Mouse (Mus musculus): ENCODE measurements around the gene Gapdh.

Gapdh gene

DNA sequence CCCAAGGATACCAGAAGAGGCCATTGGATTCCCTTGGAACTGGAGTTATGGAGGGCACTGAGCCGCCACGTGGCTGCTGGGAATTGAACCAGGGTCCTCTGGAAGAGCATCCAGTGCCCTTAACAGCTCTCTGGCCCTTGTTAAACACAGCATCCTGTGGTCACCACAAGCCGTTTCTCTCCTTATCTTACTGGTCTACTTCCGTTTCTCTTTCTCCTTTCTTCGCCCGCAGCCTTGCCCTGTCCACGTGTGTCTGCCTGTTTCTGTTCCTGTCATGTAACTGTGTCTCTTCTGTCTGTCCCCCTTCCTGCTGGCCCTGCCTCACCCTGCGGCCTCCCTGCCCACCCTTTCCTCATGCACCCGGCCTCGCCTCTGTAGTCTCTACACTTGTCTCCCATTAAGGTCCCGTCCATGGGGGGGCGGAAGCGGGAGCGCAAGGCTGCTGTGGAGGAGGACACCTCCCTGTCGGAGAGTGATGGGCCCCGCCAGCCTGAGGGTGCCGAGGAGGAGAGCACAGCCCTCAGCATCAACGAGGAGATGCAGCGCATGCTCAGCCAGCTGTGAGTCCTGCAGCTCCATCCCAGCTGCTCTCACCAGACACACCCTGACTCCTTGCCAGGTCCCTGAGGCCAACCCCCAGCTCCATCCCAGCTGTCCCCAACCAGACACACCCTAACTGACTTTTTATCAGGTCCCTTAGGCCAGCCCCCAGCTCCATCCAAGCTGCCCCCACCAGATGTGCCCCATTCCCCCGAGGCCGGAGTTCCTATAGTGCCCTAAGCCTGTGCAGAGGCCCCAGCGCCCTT lies 13.9 kb downstream of the Gapdh start:
- no peak for DNase-seq (ENCODE audit: extremely low spot score, low read depth, low spot score)

DNA sequence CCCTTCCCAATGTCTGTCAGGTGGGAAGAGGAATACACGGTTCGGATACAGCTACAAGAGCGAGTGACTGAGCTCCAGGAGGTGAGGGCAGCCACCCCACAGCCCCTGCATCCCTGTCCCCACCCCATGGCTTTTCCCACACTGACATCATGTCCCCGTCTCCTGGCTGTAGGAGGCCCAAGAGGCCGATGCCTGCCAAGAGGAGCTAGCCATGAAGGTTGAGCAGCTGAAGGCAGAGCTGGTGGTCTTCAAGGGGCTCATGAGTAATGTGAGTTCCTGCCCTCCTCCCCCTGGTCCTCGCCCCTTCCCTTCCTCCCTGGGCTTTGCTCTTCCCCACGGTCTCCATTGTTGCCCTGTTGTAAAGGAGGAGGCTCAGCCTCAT lies 16.7 kb downstream of the Gapdh start:
- DNase-seq (ENCODE audit: extremely low spot score, low read depth, low spot score) = no peak

- no peak for DNase-seq (ENCODE audit: extremely low spot score, low read depth, low spot score)
These were observed 17.2 kb downstream of the Gapdh start for GRCm38 (mm10) chr6:125148926-125149568.

DNA sequence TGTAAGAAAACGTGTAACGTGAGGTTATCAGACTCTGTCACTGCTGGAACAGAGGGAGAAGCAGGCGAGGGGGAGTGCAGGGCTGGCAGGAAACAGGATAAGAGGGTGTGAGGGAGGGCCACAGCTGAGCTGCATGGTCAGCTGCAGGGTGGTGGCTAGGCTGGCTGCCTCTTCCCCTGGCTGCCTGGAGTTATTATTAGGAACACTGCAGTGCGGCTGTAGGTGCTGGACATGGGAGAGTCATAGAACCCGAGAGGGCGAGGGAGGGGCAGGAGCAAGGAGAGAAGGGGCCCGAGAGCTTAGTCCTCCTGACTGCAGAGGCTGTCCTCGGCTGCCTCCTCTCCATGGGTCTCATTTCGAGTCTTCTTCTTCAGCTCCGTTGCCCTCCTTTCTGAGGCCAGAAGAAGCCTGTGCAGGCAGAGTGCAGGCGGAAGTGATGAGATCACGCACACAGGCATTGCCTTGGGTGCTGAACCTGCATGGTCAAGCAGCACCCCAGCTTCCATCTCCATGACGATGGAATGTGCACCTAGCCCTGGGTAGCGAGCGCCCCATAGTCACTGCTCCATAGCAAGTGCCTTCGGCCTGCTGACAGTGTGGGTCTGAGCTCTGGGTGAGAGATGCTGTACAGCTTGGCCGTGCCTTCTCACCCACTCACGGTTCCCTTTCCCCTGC lies 17.9 kb downstream of the Gapdh start:
- DNase-seq (ENCODE audit: extremely low spot score, low read depth, low spot score) = no peak

- DNase-seq (ENCODE audit: extremely low spot score, low read depth, low spot score) = no peak
These were observed 18.9 kb downstream of the Gapdh start for GRCm38 (mm10) chr6:125147329-125147728.

GRCm38 (mm10) chr6:125146797-125147196 lies 19.5 kb downstream of the Gapdh start:
- DNase-seq (ENCODE audit: extremely low spot score, low read depth, low spot score) = no peak

- DNase-seq (ENCODE audit: extremely low spot score, low read depth, low spot score) = no peak
These were observed 20.1 kb downstream of the Gapdh start for GRCm38 (mm10) chr6:125146148-125146547.

DNA sequence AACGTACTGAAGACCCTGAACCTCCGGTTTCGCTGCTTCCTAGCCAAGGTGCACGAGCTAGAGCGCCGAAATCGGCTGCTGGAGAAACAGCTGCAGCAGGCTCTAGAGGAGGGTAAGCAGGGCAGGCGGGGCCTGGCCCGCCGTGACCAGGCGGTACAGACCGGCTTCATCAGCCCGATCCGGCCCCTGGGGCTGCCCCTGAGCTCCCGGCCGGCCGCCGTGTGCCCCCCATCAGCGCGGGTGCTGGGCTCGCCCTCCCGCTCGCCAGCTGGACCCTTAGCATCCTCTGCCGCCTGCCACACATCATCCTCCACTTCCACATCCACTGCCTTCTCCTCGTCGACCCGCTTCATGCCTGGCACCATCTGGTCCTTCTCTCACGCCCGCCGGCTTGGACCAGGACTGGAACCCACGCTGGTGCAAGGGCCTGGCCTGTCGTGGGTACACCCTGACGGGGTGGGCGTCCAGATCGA lies 20.8 kb downstream of the Gapdh start:
- no peak for DNase-seq (ENCODE audit: extremely low spot score, low read depth, low spot score)

GRCm38 (mm10) chr6:125145001-125145400 lies 21.3 kb downstream of the Gapdh start, which contains the start of gene Iffo1:
Gene Iffo1, plus strand, starts transcription at chr6:125145241.
- DNase-seq (ENCODE audit: extremely low spot score, low read depth, low spot score) = no peak

DNA sequence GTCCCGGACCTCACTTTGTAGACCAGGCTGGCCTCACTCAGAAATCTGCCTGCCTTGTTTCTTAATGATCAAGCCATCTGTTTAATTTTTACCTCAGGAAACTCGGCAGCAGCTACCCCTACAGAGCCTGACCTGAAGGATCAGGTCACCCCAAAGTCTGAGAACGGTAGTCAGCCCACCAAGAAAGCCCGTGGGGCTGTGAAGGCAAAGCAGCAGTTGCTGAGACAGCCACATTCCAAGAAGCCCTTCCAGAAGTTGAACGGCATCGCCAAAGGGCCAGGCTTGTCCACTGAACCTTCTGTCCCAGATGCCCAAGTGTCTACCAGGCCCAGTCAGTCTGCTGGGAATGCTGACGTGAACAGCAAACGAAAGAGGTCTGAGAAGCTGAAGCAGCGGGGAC lies 22.4 kb downstream of the Gapdh start:
- DNase-seq (ENCODE audit: extremely low spot score, low read depth, low spot score) = no peak

DNA sequence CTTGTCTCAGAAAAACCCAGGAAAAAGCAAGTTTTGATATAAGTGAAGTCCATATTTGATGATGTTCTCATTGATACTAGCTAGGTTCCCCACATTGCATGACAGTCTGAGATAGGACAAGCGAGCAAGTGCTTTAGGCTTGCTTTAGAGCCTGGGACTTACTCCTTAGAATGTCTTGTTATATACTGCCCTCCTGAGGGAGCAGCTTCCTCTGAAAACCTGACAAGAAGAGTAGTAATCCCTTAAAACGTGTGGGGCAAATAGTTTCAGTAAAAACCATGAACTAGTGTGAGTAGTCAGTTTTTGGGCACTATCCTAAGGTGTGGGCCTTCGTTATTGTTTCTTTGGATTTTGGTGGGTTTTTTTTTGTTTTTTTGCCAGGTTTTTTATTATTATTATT lies 23.1 kb downstream of the Gapdh start:
- DNase-seq (ENCODE audit: extremely low spot score, low read depth, low spot score) = no peak

DNA sequence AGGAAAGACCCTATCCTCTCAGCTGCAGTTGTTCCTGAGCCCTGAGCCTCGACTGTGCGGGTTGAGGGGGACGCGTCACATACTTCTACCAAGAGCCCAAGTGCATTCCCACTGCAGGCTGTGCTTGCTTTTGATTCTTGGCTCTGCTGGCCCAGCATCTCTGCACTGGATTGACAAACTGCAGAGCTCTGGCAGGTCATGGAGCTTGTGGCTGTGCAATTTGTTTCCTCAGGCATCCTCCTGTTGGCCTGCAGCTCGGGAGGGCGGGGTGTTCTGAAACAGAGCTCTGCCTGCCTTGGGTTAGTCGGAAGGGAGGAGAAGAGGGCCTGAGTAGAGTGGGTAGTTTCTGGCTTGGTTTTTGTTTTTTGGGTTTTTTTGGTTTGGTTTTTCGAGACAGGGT lies 23.8 kb downstream of the Gapdh start:
- DNase-seq (ENCODE audit: extremely low spot score, low read depth, low spot score) = no peak

- no peak for DNase-seq (ENCODE audit: extremely low spot score, low read depth, low spot score)
These were observed 26.5 kb downstream of the Gapdh start for GRCm38 (mm10) chr6:125139747-125140146.

DNA sequence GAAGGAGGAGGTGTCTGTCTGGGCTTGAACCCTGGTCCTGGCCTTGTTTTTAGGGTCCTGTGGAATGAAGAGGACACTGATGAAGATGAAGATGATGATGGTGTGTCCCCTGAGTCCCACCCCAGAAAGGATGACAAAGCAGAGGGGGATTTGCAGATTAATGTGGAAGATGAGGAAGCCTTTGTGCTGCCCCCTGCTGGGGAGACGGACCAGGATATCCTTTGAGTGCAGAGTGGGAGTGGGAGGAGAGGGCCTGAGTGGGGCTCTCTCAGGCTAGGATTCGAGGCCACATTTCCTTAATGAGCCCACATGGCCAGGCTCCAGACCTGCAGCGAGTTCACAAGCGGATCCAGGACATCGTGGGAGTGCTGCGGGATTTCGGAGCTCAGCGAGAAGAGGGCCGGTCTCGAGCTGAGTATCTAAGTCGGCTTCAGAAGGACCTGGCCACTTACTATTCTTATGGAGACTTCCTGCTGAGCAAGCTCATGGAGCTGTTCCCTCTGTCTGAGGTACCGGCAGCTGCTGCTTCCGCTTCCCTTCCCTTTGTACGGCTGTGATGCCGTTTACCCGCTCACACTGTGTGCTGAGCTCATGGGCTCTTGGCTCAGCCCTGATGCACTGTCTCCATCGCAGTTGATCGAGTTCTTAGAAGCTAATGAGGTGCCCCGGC lies 29.1 kb downstream of the Gapdh start:
- no peak for DNase-seq (ENCODE audit: extremely low spot score, low read depth, low spot score)

DNA sequence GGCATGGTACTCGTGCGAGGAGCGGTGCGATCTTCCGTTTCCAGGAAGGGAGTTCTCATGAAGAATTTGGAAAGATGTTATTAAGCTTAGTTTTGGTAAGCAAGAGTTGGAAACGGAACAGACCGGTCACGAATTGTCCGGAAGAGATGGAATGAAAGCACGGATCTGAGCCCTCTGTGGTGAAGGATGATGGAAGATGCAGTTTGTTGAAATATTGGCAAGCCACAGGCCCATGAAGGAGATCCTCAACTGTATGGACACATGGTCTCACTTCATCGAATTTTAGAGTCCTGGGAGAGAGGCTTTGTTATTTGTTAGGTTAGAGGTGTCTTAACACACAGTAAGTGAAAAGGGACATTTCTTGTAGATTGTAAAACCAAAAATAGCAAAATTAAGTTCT lies 33.8 kb downstream of the Gapdh start:
- DNase-seq (ENCODE audit: extremely low spot score, low read depth, low spot score) = no peak

- DNase-seq (ENCODE audit: extremely low spot score, low read depth, low spot score) = peak; percentile 81
These were observed 34.7 kb downstream of the Gapdh start, which contains the start of gene Nop2 for GRCm38 (mm10) chr6:125131302-125132156. Gene Nop2, plus strand, starts transcription at chr6:125131909.

DNA sequence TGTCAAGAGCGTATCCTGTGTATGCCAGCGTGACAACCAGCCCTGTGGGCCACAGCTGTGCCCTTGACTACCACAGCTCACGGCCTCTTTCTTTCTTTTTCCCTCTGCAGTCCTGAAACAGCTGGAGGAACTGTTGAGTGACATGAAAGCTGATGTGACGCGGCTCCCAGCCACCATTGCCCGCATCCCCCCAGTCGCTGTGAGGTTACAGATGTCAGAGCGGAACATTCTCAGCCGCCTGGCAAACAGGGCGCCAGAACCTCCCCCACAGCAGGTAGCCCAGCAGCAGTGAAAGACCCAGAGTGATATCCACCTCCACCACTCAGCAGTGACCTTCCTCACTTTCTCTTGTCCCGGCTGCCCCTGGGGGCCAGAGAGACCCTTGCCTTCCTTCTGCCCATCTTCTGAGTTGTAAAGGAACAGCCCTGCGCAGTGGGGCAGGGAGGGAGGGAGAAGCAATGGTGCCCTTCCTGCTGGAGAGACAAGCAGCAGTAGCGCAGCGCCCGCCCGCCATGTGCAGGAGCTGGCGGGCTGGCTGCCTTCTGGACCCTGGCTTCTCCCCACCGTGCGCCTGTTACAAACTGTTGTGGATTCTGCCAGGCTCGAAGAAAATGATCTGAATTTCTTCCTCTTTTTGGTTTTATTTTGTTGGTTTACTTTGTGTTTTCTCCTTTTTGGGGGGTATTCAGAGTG lies 36.4 kb downstream of the Gapdh start:
- DNase-seq (ENCODE audit: extremely low spot score, low read depth, low spot score) = no peak

DNA sequence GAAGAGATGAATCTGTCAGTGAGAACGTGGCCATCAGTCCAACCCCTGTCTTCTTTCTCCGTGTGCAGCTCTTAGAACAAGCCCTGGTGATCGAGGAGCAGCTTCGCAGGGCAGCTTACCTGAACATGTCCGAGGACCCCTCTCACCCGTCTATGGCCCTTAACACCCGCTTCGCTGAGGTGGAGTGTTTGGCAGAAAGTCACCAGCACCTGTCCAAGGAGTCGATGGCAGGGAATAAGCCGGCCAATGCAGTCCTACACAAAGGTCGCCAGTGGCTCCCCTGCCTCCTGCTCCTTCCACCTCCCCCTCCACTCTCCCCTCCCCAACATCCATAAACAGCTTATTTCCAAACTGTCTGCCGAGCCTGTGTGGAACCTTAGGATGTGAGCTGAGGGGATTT lies 37.5 kb downstream of the Gapdh start:
- no peak for DNase-seq (ENCODE audit: extremely low spot score, low read depth, low spot score)

GRCm38 (mm10) chr6:125119387-125119786 lies 46.9 kb downstream of the Gapdh start:
- DNase-seq (ENCODE audit: extremely low spot score, low read depth, low spot score) = no peak

GRCm38 (mm10) chr6:125112553-125112952 lies 53.7 kb downstream of the Gapdh start:
- no peak for DNase-seq (ENCODE audit: extremely low spot score, low read depth, low spot score)

Measured in hindlimb bud, embryonic 11.5 days (tissue).